Mouse (Mus musculus) intestine, postnatal 0 days (tissue): Measurements from ENCODE around the gene Zfp213. TPM values are rescaled to one million over a fixed set of nuclear protein-coding genes. Genes with fewer than 3 reads are reported as not detected.

ENCODE experiments used
- ATAC-seq: fragments of 200-750 bp; cut with Nextera tagmentation; 2 replicates; pipeline ENCODE4 v1.8.0; 2017; ENCODE audit warnings: mild to moderate bottlenecking, moderate TSS enrichment, moderate library complexity
- H3K27ac ChIP-seq: fragments of 300-500 bp; sonication (generic); 2 replicates; pipeline ENCODE4 v1.5.1; 2014; ENCODE audit warnings: mild to moderate bottlenecking, low read depth, low read length, moderate library complexity
- H3K27me3 ChIP-seq: fragments of 300-500 bp; sonication (generic); replicated peaks from 2 replicates; pipeline ENCODE4 v1.6.1; 2014; ENCODE audit warnings: low read length, mixed read lengths; ENCODE audit not compliant: control insufficient read depth, insufficient read depth
- H3K36me3 ChIP-seq: fragments of 300-500 bp; sonication (generic); 2 replicates; pipeline ENCODE4 v1.6.1; 2014; ENCODE audit warnings: mild to moderate bottlenecking, moderate library complexity; ENCODE audit not compliant: control insufficient read depth, insufficient read depth
- H3K4me1 ChIP-seq: fragments of 300-500 bp; sonication (generic); replicated peaks from 2 replicates; pipeline ENCODE4 v1.6.1; 2014; ENCODE audit warnings: antibody characterized with exemption, low read length, mixed read lengths; ENCODE audit not compliant: control insufficient read depth, insufficient read depth
- H3K4me2 ChIP-seq: fragments of 300-500 bp; sonication (generic); replicated peaks from 2 replicates; pipeline ENCODE4 v1.6.1; 2014; ENCODE audit warnings: low read depth, mild to moderate bottlenecking, moderate library complexity
- H3K4me3 ChIP-seq: fragments of 300-500 bp; sonication (generic); 2 replicates; pipeline ENCODE4 v1.5.1; 2014; ENCODE audit warnings: low read depth, low read length
- H3K9ac ChIP-seq: fragments of 300-500 bp; sonication (generic); 2 replicates; pipeline ENCODE4 v1.6.1; 2014; ENCODE audit warnings: mild to moderate bottlenecking, low read depth, low read length
- H3K9me3 ChIP-seq: fragments of 300-500 bp; sonication (generic); 2 replicates; pipeline ENCODE4 v1.6.1; 2016; ENCODE audit warnings: mixed run types; ENCODE audit not compliant: control insufficient read depth
- CTCF ChIP-seq: sonication (generic); IDR thresholded peaks from 2 replicates; pipeline ENCODE4 v1.5.1; 2016; ENCODE audit warnings: low read depth, mild to moderate bottlenecking, control low read depth, antibody characterized with exemption, moderate library complexity
- WGBS: fragments of 180-500 bp; shearing (Covaris S2); extraction: QIAGEN DNeasy Blood & Tissue Kit; methylation state at CpG from one replicate; pipeline ENCODE4 v1.1.7; 2014; 5-methylcytosine and 5-hydroxymethylcytosine counted together
- polyA plus RNA-seq: library from polyadenylated mRNA; unstranded; fragments of >200 nt; fragmentation: Nextera tagmentation; extraction: Ambion mirVana; gene quantifications from 2 replicates; pipeline ENCODE4 v1.2.1, GENCODE M21; 2015

Gene Zfp213
- polyA plus RNA-seq, 1 experiment from 2014 or later, result 8.1 TPM

DNA sequence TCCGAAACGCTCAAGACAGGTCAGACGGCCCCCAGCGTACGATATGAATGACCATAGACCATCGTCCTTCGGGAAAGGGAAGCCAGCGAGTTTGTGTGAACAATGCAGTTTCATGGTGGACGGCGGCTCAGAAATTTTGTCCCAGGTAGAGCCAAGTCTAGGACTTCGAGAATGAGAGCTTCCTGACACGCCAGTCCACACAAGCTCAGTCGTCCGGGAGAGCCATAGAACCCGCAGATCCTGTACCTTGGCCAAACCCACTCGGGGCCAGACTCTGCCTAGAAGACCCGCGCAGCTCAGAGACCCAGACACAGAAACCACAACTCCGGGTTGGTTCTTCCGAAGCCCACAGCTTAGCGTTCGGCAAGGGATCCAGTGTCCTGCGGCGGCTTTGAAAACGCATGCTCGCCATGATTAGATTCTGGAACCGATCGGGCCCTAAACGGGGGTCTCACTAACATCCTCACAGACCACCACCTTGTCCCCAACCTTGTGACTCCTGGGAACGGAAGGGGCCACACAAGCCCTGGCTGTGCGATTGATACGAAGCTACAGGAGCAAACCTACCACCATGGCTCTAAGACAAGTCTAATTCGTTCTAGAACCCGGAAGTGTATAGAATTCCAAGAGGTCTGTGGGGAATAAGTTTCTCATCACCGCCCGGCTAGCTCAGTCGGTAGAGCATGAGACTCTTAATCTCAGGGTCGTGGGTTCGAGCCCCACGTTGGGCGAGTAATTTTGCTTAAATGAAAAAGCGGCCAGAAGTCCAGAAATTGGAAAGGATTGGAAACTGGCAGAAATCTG is 17.1 kb downstream of the Zfp213 start:
- TF ChIP-seq CTCF, result no peak
- under 1% methylated on average over 42 of the region's 42 CpGs for WGBS
- Histone ChIP-seq H3K36me3 (no peaks in the 10 kb centered on the region), H3K9ac (peak overlapping the region; percentile 82), H3K4me1 (no peaks in the 10 kb centered on the region; the same call in 1 of the 2 replicates), H3K4me3 (peak overlapping the region; percentile 88), H3K27me3 (no peaks in the 10 kb centered on the region), H3K9me3 (no peaks in the 10 kb centered on the region), H3K4me2 (peak overlapping the region; percentile 69), H3K27ac (peak overlapping the region; percentile 90)
- ATAC-seq, result peak; percentile 42

DNA sequence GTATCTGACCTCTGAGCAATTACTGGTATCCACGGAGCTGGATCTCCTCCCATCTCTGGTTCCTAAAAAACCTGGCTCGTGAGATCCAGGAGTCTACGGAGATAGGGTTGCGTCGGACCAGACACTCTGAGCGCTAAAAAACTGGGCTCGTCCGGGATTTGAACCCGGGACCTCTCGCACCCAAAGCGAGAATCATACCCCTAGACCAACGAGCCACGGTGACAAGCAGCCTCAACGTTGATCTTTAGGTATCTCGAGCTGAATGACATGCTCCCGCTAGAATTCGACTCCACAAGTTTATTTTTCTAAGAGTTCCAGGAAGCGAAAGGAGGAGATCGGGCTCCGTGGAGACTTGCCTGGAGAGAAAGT is 17.7 kb downstream of the Zfp213 start:
- WGBS, result under 1% methylated on average over 20 of the region's 20 CpGs
- Histone ChIP-seq H3K4me3 (peak overlapping the region; percentile 88), H3K27me3 (no peaks in the 10 kb centered on the region), H3K4me1 (no peaks in the 10 kb centered on the region; the same call in 1 of the 2 replicates), H3K36me3 (no peaks in the 10 kb centered on the region), H3K4me2 (peak overlapping the region; percentile 69), H3K9me3 (no peaks in the 10 kb centered on the region), H3K27ac (peak overlapping the region; percentile 90), H3K9ac (peak overlapping the region; percentile 82)
- ATAC-seq, result peak; percentile 23; the same call in 1 of the 2 replicates
- TF ChIP-seq CTCF, result no peak

DNA sequence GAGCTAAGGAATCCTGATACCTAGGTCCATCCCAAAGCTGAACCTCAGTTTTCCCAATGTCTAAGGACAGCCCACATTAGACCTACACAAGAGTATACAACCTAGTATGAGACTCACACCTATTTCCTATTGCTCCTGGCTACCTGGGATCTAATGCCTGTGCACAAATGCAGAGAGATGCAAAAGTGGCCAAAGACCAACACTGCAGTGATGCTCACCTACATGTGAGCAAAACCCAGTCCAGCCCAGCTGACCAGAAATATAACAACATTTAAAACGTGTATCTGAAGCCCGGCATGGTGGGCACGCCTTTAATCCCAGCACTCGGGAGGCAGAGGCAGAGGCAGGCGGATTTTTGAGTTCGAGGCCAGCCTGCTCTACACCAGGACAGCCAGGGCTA is 18.2 kb downstream of the Zfp213 start:
- peak overlapping the region; percentile 88 for H3K4me3 ChIP-seq
- H3K9ac ChIP-seq, result no peak overlapping the region
- H3K27ac ChIP-seq, result no peak overlapping the region
- no peaks in the 10 kb centered on the region for H3K9me3 ChIP-seq
- H3K36me3 ChIP-seq, result no peaks in the 10 kb centered on the region
- no peak for TF ChIP-seq CTCF
- WGBS, result 24% methylated on average over 6 of the region's 6 CpGs
- peak overlapping the region; percentile 69 for H3K4me2 ChIP-seq
- ATAC-seq, result no peak
- H3K4me1 ChIP-seq, result no peaks in the 10 kb centered on the region; the same call in 1 of the 2 replicates
- no peaks in the 10 kb centered on the region for H3K27me3 ChIP-seq

DNA sequence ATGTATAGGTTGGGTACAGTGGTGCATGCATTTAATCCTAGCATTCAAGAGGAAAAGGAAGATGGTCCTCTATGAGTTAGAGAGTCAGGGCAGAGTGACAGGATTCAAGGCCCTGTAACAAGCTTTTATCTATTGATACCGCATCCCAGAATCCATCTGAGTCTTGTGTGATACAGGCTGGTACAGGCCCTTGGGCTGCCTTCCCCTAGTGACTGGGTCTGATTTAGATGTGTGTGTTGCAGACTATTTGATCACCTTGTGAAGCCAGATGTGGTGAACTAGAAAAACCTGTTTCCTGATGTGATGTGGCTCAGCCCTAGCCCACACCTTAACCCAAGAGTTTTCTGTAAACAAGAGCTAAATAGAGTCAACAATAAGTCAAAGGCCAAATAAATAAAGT is 19.3 kb downstream of the Zfp213 start:
- Histone ChIP-seq H3K36me3 (no peaks in the 10 kb centered on the region), H3K9me3 (no peaks in the 10 kb centered on the region), H3K4me2 (no peak overlapping the region), H3K27me3 (0 out of 2 replicates have a peak, but pooled peaks cover 1% of the 10 kb centered on the region), H3K9ac (no peak overlapping the region), H3K4me3 (no peak overlapping the region), H3K4me1 (no peaks in the 10 kb centered on the region; the same call in 1 of the 2 replicates), H3K27ac (no peak overlapping the region)
- 91% methylated on average over 1 of the region's 1 CpGs for WGBS
- ATAC-seq, result no peak
- no peak for TF ChIP-seq CTCF

DNA sequence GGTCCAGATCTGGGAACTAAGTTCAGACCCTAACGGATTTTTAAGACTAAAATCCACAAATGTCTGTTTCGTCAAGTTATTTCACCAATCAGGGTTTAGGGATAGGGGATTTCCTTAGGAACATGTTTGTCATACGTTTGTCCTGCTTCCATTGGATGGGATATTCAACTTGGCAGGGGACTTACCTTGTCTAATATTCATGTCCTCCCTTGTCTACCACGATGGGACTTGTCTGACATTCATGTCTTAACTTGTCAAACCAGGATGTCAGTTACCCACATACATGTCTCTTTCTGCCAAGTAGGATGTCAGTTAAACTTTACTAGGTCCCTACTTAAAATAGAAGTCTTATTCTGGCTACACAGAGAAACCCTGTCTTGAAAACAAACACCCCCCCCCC is 20.1 kb downstream of the Zfp213 start:
- H3K27me3 ChIP-seq, result 0 out of 2 replicates have a peak, but pooled peaks cover 5% of the 10 kb centered on the region
- H3K9ac ChIP-seq, result no peak overlapping the region
- TF ChIP-seq CTCF, result no peak
- H3K9me3 ChIP-seq, result no peaks in the 10 kb centered on the region
- no peaks in the 10 kb centered on the region for H3K36me3 ChIP-seq
- no peaks in the 10 kb centered on the region; the same call in 1 of the 2 replicates for H3K4me1 ChIP-seq
- H3K27ac ChIP-seq, result no peak overlapping the region
- H3K4me2 ChIP-seq, result no peak overlapping the region; the same call in 1 of the 2 replicates
- H3K4me3 ChIP-seq, result no peak overlapping the region
- 65% methylated on average over 4 of the region's 4 CpGs for WGBS
- ATAC-seq, result no peak

DNA sequence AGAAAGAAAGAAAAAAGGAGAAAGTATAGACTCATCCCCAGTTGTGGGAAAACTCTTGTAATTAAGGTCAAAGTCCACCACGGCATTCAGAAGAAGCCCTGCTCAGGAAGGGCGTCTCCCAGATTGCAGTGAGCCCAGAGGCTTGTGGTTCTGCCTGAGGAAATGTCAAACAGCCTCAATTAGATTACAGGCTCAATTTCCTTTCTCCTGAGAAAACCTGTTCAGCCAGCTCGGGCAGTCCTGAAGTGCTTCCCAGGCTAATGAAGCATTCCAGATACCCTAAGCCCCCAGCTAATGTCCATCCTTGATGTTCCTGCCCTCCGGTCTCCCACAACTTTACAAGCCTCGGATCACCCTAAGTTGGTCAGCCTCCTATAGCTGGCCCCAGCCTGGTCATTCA is 20.7 kb downstream of the Zfp213 start:
- Histone ChIP-seq H3K4me1 (no peaks in the 10 kb centered on the region; the same call in 1 of the 2 replicates), H3K27ac (peak overlapping the region; percentile 35; the same call in 1 of the 2 replicates), H3K27me3 (0 out of 2 replicates have a peak, but pooled peaks cover 5% of the 10 kb centered on the region), H3K4me2 (peak overlapping the region; percentile 46), H3K9me3 (no peaks in the 10 kb centered on the region), H3K9ac (no peak overlapping the region), H3K36me3 (no peaks in the 10 kb centered on the region), H3K4me3 (no peak overlapping the region)
- TF ChIP-seq CTCF, result no peak
- ATAC-seq, result peak; percentile 77
- WGBS, result 16% methylated on average over 5 of the region's 5 CpGs
